Mouse (Mus musculus) stomach, postnatal 0 days (tissue): Measurements from ENCODE around the gene Ivns1abp.

Experiments used
- CTCF ChIP-seq: IDR thresholded peaks from 2 replicates; pipeline ENCODE4 v1.5.1; 2016; ENCODE audit warnings: antibody characterized with exemption, low read depth, mild to moderate bottlenecking, moderate library complexity
- EP300 ChIP-seq: optimal IDR thresholded peaks from 2 replicates; pipeline ENCODE3; 2016; ENCODE audit warnings: antibody characterized with exemption

DNA sequence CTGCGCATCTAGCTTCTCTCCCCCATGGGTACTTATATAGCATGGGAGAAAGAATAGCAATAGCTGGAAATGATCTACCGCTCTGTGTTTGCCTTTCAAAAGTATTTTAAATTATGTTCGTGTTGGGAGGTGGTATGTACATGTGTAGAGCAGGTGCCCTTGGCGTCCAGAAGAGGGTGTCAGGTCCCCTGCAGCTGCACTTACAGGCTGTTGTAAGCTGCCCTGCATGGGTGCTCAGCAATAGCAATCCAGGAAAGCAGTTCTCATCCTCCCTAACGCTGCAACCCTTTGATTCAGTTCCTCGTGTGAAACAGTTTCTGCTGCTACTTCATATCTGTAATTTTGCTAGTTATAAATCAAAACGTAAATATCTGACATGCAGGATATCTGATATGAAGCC, 14.7 kb upstream of the Ivns1abp start:
- TF ChIP-seq CTCF (no peak), EP300 (no peak)
